Mouse (Mus musculus) c-Kit-positive CD71-negative TER-119-negative erythroid progenitor cells, embryonic 14.5 days (primary cell): ENCODE measurements at regions not wholly inside any gene's neighbourhood (a gene's known extent, or its start where the extent isn't known, plus 50 kb on each side); places are given as distances from the start of the nearest gene placed in this dataset.

ENCODE experiments used
- DNase-seq: peaks from one replicate; pipeline ENCODE4 v3.0.0-alpha.2; 2013; ENCODE audit warnings: low read depth

GRCm38 (mm10) chr11:31821479-31822411 lies 50.3 kb upstream of the Cpeb4 start:
- no peak for DNase-seq
